Mouse (Mus musculus): Measurements from ENCODE around the gene Caly. TPM values are rescaled to one million over a fixed set of nuclear protein-coding genes. Genes with fewer than 3 reads are reported as not detected.

Gene Caly
- total and polyA plus RNA-seq, 2 experiments from 2014 or later, result 422 to 486 TPM

DNA sequence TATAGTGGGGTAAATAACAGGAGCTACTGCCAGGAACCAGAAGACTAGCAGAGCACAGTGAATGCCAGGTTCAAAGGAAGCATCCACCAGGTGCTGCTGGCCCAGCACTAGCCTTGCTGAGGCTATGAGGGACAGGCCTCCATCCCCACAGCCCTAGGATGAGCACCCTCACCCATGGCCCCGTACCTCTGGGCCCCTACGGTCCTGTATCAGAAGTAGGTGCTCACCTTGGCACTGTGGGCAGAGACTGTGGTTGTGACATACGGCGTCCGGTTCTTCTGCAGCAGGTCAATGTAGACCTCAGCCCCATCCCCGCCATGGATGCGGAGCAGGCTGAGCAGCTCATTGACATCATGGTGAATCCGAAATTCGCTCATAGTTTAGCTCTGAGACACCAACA is 49.0 kb downstream of the Caly start:
- WGBS, result 96% methylated on average over 9 of the region's 9 CpGs
- no peak overlapping the region for H3K9ac ChIP-seq (replicated peaks; ENCODE audit: low read length)

DNA sequence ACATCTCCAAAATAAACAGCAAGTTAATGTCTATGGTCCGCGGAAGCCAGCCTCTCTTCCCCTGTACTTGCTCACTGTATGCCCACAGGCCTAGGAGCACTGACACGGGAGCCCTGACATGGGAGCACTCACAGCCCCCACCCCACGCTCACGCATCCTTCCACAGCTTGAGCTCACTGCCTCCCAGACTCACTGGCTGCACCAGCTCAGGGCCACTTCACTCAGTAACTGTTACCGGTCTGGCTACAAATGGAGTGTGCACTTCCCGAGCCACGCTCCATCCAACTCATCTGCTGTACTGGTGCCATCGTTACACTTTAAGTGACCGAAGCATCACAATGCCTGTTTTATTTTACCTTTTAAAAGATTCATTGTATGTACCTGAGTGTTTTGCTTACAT is 50.0 kb downstream of the Caly start:
- Histone ChIP-seq H3K4me3 (ENCODE audit: low read length) (no peak overlapping the region), H3K9me3 (ENCODE audit: low read length) (no peaks in the 10 kb centered on the region), H3K36me3 (ENCODE audit: insufficient read depth, low read length) (peaks cover 47% of the 10 kb centered on the region), H3K27ac (no peak overlapping the region), H3K4me2 (ENCODE audit: low read depth, low read length) (no peak overlapping the region), H3K27me3 (ENCODE audit: insufficient read depth, low read length) (no peaks in the 10 kb centered on the region), H3K9ac (replicated peaks; ENCODE audit: low read length) (no peak overlapping the region), H3K4me1 (ENCODE audit: insufficient read depth, low read length) (peaks cover 6% of the 10 kb centered on the region)
- TF ChIP-seq CTCF (IDR thresholded peaks at IDR 0.05; ENCODE audit: low read depth), result no peak
- ATAC-seq, result no peak
- WGBS, result 94% methylated on average over 10 of the region's 10 CpGs
- DNase-seq (ENCODE audit: low spot score), result no peak

More for the DNA sequence above, 49.0 kb downstream of the Caly start:
- ATAC-seq (no peak), DNase-seq (ENCODE audit: low spot score) (no peak)
- H3K4me2 ChIP-seq (ENCODE audit: low read depth, low read length), result no peak overlapping the region
- H3K9me3 ChIP-seq (ENCODE audit: low read length), result no peaks in the 10 kb centered on the region
- no peak overlapping the region for H3K27ac ChIP-seq
- peaks cover 42% of the 10 kb centered on the region for H3K36me3 ChIP-seq (ENCODE audit: insufficient read depth, low read length)
- no peak for TF ChIP-seq CTCF (IDR thresholded peaks at IDR 0.05; ENCODE audit: low read depth)
- no peaks in the 10 kb centered on the region for H3K27me3 ChIP-seq (ENCODE audit: insufficient read depth, low read length)
- no peak overlapping the region for H3K4me3 ChIP-seq (ENCODE audit: low read length)
- peaks cover 7% of the 10 kb centered on the region for H3K4me1 ChIP-seq (ENCODE audit: insufficient read depth, low read length)

DNA sequence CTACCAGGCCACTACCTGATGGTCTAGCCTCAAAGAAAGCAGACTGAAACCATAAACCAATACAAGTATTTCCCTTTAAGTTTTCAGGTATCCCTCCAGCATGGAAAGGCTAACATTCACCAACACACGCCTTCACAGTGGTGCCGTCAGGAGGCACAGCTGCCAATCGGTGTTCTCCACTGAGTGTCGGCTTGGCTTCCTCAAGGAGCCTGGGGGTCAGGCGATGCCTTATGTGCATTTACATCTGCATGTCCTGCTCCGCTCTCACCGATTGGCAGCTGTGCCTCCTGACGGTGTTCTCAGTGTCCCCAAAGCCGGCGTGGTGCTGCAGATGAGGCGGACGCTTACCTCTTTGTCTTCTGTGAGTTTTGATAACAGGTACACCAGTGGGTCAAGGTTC is 50.6 kb downstream of the Caly start:
- H3K9me3 ChIP-seq (ENCODE audit: low read length), result no peaks in the 10 kb centered on the region
- TF ChIP-seq CTCF (IDR thresholded peaks at IDR 0.05; ENCODE audit: low read depth), result no peak
- 95% methylated on average over 12 of the region's 12 CpGs for WGBS
- no peaks in the 10 kb centered on the region for H3K27me3 ChIP-seq (ENCODE audit: insufficient read depth, low read length)
- H3K36me3 ChIP-seq (ENCODE audit: insufficient read depth, low read length), result peaks cover 47% of the 10 kb centered on the region
- no peak overlapping the region for H3K4me3 ChIP-seq (ENCODE audit: low read length)
- DNase-seq (ENCODE audit: low spot score) (no peak), ATAC-seq (no peak)
- no peak overlapping the region for H3K9ac ChIP-seq (replicated peaks; ENCODE audit: low read length)
- H3K4me1 ChIP-seq (ENCODE audit: insufficient read depth, low read length), result no peaks in the 10 kb centered on the region
- no peak overlapping the region for H3K4me2 ChIP-seq (ENCODE audit: low read depth, low read length)
- no peak overlapping the region for H3K27ac ChIP-seq

Other genes starting within 250 kb of the Caly start
- 28.5 and 34.4 TPM in 2 replicates for gene Adgra1, start 248.4 kb downstream of the Caly start, total RNA-seq (2014; rRNA removed)
- 48.9 and 53.3 TPM in 2 replicates for gene Adgra1, start 248.4 kb downstream of the Caly start, polyA plus RNA-seq (2015; fragmentation: Nextera tagmentation; extraction: Ambion mirVana)
- gene Kndc1, start 187.9 kb downstream of the Caly start, total RNA-seq (2014; rRNA removed), result 53.6 and 63.1 TPM in 2 replicates
- gene Kndc1, start 187.9 kb downstream of the Caly start, polyA plus RNA-seq (2015; fragmentation: Nextera tagmentation; extraction: Ambion mirVana), result 12.7 and 12.8 TPM in 2 replicates
- gene Utf1, start 138.8 kb downstream of the Caly start, total RNA-seq (2014; rRNA removed), result not detected in 2 replicates
- not detected in 2 replicates for gene Utf1, start 138.8 kb downstream of the Caly start, polyA plus RNA-seq (2015; fragmentation: Nextera tagmentation; extraction: Ambion mirVana)
- 2.9 TPM in 1 of 2 replicates, not detected in the other for gene 6430531B16Rik, start 103.8 kb downstream of the Caly start, total RNA-seq (2014; rRNA removed)
- gene 6430531B16Rik, start 103.8 kb downstream of the Caly start, polyA plus RNA-seq (2015; fragmentation: Nextera tagmentation; extraction: Ambion mirVana), result 1.3 and 1.8 TPM in 2 replicates
- 1.7 and 2.2 TPM in 2 replicates for gene Adam8, start 90.0 kb downstream of the Caly start, total RNA-seq (2014; rRNA removed)
- gene Adam8, start 90.0 kb downstream of the Caly start, polyA plus RNA-seq (2015; fragmentation: Nextera tagmentation; extraction: Ambion mirVana), result 0.48 and 0.57 TPM in 2 replicates
- gene Zfp511, start 46.2 kb downstream of the Caly start, total RNA-seq (2014; rRNA removed), result 23.3 and 42.9 TPM in 2 replicates
- 60.5 and 63.9 TPM in 2 replicates for gene Zfp511, start 46.2 kb downstream of the Caly start, polyA plus RNA-seq (2015; fragmentation: Nextera tagmentation; extraction: Ambion mirVana)
- 61.7 and 63.7 TPM in 2 replicates for gene Tubgcp2, start 45.9 kb downstream of the Caly start, total RNA-seq (2014; rRNA removed)
- gene Tubgcp2, start 45.9 kb downstream of the Caly start, polyA plus RNA-seq (2015; fragmentation: Nextera tagmentation; extraction: Ambion mirVana), result 58.3 TPM in 2 replicates
- gene Msx3, start 33.5 kb downstream of the Caly start, total RNA-seq (2014; rRNA removed), result 0.94 and 1.2 TPM in 2 replicates
- 1.9 and 2.0 TPM in 2 replicates for gene Msx3, start 33.5 kb downstream of the Caly start, polyA plus RNA-seq (2015; fragmentation: Nextera tagmentation; extraction: Ambion mirVana)
- gene Prap1, start 10.8 kb upstream of the Caly start, total RNA-seq (2014; rRNA removed), result not detected in 2 replicates
- gene Prap1, start 10.8 kb upstream of the Caly start, polyA plus RNA-seq (2015; fragmentation: Nextera tagmentation; extraction: Ambion mirVana), result not detected in 2 replicates
- 34.3 and 36.2 TPM in 2 replicates for gene Fuom, start 19.9 kb upstream of the Caly start, total RNA-seq (2014; rRNA removed)
- gene Fuom, start 19.9 kb upstream of the Caly start, polyA plus RNA-seq (2015; fragmentation: Nextera tagmentation; extraction: Ambion mirVana), result 53.0 and 54.3 TPM in 2 replicates
- gene Paox, start 33.3 kb upstream of the Caly start, total RNA-seq (2014; rRNA removed), result 9.4 and 15.2 TPM in 2 replicates
- 8.9 TPM in 2 replicates for gene Paox, start 33.3 kb upstream of the Caly start, polyA plus RNA-seq (2015; fragmentation: Nextera tagmentation; extraction: Ambion mirVana)
- 88.7 and 91.5 TPM in 2 replicates for gene Echs1, start 33.9 kb upstream of the Caly start, total RNA-seq (2014; rRNA removed)
- 136 and 145 TPM in 2 replicates for gene Echs1, start 33.9 kb upstream of the Caly start, polyA plus RNA-seq (2015; fragmentation: Nextera tagmentation; extraction: Ambion mirVana)
- gene Mtg1, start 55.0 kb upstream of the Caly start, total RNA-seq (2014; rRNA removed), result 6.4 and 7.2 TPM in 2 replicates
- 32.6 and 33.5 TPM in 2 replicates for gene Mtg1, start 55.0 kb upstream of the Caly start, polyA plus RNA-seq (2015; fragmentation: Nextera tagmentation; extraction: Ambion mirVana)
- gene Sprn, start 72.3 kb upstream of the Caly start, total RNA-seq (2014; rRNA removed), result 64.7 and 66.4 TPM in 2 replicates
- gene Sprn, start 72.3 kb upstream of the Caly start, polyA plus RNA-seq (2015; fragmentation: Nextera tagmentation; extraction: Ambion mirVana), result 27.2 and 29.9 TPM in 2 replicates
- not detected in 2 replicates for gene Olfr522, start 82.2 kb upstream of the Caly start, total RNA-seq (2014; rRNA removed)
- gene Olfr522, start 82.2 kb upstream of the Caly start, polyA plus RNA-seq (2015; fragmentation: Nextera tagmentation; extraction: Ambion mirVana), result not detected in 2 replicates
- gene Olfr523, start 90.7 kb upstream of the Caly start, total RNA-seq (2014; rRNA removed), result not detected in 2 replicates
- not detected in 2 replicates for gene Olfr523, start 90.7 kb upstream of the Caly start, polyA plus RNA-seq (2015; fragmentation: Nextera tagmentation; extraction: Ambion mirVana)
- not detected in 2 replicates for gene Olfr524, start 123.4 kb upstream of the Caly start, total RNA-seq (2014; rRNA removed)
- gene Olfr524, start 123.4 kb upstream of the Caly start, polyA plus RNA-seq (2015; fragmentation: Nextera tagmentation; extraction: Ambion mirVana), result not detected in 2 replicates
- gene Cd163l1, start 135.7 kb upstream of the Caly start, total RNA-seq (2014; rRNA removed), result not detected in 2 replicates
- not detected in 2 replicates for gene Cd163l1, start 135.7 kb upstream of the Caly start, polyA plus RNA-seq (2015; fragmentation: Nextera tagmentation; extraction: Ambion mirVana)
- not detected in 2 replicates for gene 5830411N06Rik, start 164.7 kb upstream of the Caly start, total RNA-seq (2014; rRNA removed)
- gene 5830411N06Rik, start 164.7 kb upstream of the Caly start, polyA plus RNA-seq (2015; fragmentation: Nextera tagmentation; extraction: Ambion mirVana), result 0.10 TPM in 1 of 2 replicates, not detected in the other
- not detected in 2 replicates for gene Olfr525, start 238.3 kb upstream of the Caly start, total RNA-seq (2014; rRNA removed)
- gene Olfr525, start 238.3 kb upstream of the Caly start, polyA plus RNA-seq (2015; fragmentation: Nextera tagmentation; extraction: Ambion mirVana), result not detected in 2 replicates

All from hindbrain, postnatal 0 days (tissue).